Mouse (Mus musculus) heart, postnatal 36 days (tissue): ENCODE measurements around the gene Rnf145. TPM values are rescaled to one million over a fixed set of nuclear protein-coding genes. Genes with fewer than 3 reads are reported as not detected.

Experiments
- DNase-seq, 2 experiments: peaks; one replicate each; pipeline ENCODE4 v3.0.0; 2021 to 2022
- intact Hi-C: fragments of 180-260 bp; cut with DNase I; formaldehyde crosslinking; loops from one replicate; pipeline ENCODE4 v1.15.1; 2025
- total RNA-seq, 2 experiments: library from RNA; stranded (reverse); gene quantifications; 2 replicates each; pipeline ENCODE4 v1.2.3; 2021

Rnf145 gene
- total RNA-seq, 2 experiments from 2014 or later, result 16.5 to 18.5 TPM

DNA sequence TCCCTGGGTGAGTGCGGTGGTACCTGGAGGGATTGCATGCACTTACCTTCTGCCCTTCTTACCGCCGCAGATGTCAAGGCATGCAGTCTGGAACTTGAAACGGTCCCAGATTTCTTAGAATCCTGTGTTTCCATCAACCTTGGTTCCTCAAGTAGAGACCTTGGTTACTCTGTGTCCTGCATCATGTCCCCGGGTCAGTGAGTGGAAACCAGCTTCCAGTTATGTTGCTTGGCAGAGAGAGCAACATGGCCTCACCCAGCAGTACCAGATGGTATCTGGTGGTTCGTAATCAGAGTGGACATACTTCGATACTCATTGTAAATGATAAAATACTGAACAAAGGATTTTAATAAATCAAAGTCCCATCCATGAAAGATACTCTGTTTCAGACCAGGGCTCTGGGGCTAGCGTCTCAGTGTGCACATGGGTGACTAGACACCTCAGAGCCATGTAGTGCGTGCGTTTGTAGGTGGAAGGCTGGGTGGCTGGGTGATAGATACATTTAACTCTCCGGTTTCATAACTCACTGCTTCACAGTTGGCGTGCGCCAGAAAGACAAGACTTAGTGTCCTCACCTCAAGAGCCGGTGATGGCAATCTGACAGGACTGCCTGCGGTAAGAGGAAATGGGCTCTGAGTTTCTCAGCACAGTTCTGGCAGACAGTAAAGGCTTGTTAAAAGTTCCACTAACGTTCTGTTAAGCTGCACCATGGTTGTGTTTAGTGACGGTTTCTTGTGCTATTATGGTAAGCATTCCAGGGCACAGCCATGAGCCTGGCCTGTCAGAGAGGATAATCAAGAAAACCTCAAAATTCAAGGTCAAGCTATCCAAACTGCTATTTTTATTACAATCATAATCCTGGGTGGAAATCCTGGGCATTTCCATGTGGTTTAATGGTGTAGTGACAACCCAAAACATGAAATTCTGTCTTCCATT is 14.3 kb downstream of the Rnf145 start:
- intact Hi-C loops, result no loop called here
- DNase-seq, result no peak

DNA sequence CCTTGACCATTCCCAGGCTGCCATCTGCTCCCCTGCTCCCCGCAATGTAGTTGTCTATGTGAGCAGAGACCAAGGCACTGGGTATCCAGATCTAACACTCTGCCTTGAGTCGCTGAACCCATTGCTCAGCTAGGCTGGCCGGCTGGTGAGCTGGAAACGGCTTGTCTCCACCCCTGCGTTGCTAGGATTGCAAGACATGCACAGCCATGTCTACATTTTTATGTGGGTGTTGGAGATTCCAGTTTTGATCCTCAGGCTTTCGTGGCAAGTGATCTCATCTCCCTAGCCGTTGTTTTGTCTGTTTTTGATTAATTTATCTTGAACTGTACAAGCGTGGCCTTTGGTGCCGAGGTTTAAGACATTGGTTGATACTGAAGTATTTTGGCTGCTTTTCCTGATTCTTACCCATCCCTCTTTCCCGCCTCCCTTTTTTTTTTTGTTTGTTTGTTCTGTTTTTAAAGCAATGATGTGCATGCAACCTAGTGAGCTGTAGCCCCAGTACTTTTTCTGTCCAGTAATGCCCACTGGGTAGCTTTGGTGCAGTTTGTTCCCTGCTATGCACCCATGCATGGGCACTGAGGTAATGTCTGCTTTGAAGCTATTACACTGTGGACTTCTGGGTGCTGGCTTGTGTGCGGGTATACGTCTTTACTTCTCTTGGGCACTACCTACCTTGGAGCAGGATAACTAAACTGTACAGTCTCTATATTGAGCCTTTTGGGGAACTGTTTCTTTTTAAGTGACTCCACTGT is 16.4 kb downstream of the Rnf145 start:
- DNase-seq, result no peak
- intact Hi-C loops, result no loop called here

DNA sequence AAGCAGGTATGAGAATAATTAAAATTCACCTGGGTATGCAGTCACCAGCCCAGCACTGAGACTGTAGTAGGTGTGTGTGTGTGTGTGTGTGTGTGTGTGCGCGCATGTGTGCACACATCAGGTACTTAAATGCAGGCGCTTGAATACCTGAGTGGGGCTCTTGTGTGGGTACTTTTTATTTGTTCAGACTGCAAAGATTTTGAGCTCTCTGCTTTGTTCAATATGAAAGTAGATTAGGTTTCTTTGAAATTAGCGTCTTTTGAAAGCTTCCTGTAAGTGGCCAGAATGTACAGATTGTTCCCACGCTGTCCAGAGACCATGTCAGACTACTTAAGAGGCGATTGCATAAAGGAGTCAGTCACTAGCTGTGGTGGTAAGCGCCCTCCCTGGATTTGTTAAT is 18.6 kb downstream of the Rnf145 start:
- intact Hi-C loops, result no loop called here

DNA sequence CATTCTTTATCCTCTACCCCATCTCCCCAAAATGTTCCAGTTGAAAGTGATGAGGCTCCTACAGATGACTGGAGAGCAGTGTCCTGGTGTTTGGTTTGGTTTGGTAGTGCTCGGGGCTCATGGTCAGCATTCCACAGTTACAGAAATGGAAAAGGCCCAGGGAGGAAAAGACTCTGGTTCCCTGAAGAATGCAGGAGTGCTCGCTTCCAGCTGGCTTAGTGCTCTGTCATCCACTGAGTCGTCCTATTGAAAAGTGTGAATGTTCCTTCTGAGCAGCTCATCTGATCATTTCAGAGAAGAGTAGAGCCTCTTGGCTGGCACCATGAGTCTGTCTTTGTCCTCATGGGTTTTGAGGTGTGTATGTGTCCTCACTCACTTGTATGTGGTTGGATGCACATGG is 19.3 kb downstream of the Rnf145 start:
- intact Hi-C loops, result no loop called here

More for the DNA sequence above, 18.6 kb downstream of the Rnf145 start:
- no peak for DNase-seq

DNA sequence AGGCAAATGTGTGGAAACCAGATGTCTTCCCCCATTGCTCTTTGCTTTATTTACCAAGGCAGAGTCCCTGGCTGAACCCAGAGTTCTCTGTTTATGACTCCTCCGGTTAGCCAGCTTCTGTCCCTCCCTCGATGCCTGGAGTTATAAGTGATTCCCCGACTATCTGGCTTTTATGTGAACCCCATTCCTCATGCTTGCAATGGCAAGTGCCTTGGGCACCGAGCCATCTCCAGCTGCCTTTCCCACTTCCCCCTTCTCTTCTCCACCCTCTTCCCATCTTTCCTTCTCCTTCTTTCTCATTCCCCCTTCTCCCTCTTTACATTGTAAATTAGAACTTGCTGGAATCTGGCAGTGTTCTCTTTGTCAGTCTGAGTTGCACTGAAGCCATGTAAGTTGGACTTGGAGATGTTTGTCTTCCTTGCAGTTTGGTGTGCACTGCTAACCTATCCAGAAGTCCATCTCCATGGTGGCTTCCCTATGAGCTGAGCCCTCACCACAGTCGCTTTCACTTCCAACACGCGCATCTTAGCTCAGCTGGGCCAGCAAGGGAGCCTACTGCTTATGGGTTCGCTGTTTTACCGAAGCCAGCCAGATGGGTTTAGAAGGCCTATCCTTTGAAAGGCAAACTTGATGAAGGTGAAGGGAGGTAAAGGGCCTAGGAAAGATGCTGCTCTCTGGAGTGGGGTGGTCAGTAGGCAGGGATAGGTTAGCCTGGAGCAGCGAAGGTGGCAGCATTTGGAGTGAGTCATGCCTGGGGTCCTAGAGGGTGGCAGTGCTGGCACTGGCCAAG is 19.9 kb downstream of the Rnf145 start:
- DNase-seq, result no peak
- intact Hi-C loops, result no loop called here

More for the DNA sequence above, 19.3 kb downstream of the Rnf145 start:
- DNase-seq, result no peak

DNA sequence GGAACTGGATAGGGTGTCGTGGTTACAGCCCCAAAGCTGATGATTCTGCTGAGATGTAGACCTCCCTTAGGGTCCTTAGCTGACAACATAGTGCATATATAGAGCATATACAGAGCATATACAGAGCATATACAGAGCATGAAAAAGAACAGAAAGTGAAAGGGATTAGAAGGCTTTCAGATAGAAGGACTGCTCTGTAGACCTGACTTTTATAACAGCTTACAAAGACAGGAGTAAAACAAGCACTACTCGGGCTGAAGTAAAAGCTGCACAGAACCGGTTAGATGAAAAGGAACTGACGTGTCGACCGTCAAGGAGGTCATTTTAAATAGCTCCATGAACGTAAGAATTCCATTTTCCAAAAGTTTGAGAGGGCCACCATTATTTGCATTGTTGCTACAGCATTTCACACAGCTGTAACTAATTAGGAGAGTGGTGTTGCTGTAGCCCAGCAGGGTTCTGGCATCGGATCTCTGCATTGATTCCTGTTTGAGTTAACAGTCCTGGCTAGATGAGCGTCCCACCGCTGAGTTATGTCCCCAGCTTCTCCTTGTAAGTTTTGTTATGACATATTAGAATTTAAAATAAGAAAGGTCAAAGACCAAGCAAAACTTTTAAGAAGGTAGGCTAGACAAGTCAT is 20.6 kb downstream of the Rnf145 start:
- intact Hi-C loops, result no loop called here
- no peak for DNase-seq

GRCm38 (mm10) chr11:44540243-44540642 is 21.5 kb downstream of the Rnf145 start:
- no peak for DNase-seq
- intact Hi-C loops, result no loop called here

DNA sequence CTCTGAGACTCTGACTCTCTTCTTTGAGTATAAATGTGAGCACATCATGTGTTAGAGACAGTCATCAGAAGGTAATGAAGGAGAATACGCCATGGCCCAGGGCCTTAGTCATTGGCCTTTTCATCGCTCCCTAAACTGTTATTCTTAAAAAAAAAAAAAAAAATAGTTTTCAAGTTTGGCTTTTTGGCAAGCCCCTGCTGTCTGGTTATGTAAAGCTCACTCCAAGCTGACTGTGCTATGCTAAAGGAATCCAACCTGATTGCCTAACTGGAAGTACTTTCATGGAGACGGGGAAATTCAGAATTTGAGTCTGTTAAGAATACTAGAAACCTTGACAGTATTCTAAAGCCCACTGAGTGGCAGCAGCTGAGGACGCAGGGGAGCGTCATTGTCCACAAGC is 22.5 kb downstream of the Rnf145 start:
- no peak for DNase-seq
- intact Hi-C loops, result no loop called here

- intact Hi-C loops, result no loop called here
- no peak for DNase-seq
Measured at GRCm38 (mm10) chr11:44541813-44542212, 23.0 kb downstream of the Rnf145 start.

GRCm38 (mm10) chr11:44543593-44543992 is 24.8 kb downstream of the Rnf145 start:
- intact Hi-C loops, result no loop called here
- no peak for DNase-seq

GRCm38 (mm10) chr11:44543996-44544395 is 25.2 kb downstream of the Rnf145 start:
- DNase-seq, result no peak
- intact Hi-C loops, result no loop called here

- intact Hi-C loops, result no loop called here
- no peak for DNase-seq
Measured at GRCm38 (mm10) chr11:44545181-44545580, 26.4 kb downstream of the Rnf145 start.

GRCm38 (mm10) chr11:44546250-44546649 is 27.5 kb downstream of the Rnf145 start:
- intact Hi-C loops, result no loop called here
- DNase-seq, result peak; percentile 28 to 53

- intact Hi-C loops, result no loop called here
- DNase-seq, result no peak
Measured at GRCm38 (mm10) chr11:44547651-44548196, 29.0 kb downstream of the Rnf145 start.

GRCm38 (mm10) chr11:44548816-44549215 is 30.1 kb downstream of the Rnf145 start:
- DNase-seq, result no peak

DNA sequence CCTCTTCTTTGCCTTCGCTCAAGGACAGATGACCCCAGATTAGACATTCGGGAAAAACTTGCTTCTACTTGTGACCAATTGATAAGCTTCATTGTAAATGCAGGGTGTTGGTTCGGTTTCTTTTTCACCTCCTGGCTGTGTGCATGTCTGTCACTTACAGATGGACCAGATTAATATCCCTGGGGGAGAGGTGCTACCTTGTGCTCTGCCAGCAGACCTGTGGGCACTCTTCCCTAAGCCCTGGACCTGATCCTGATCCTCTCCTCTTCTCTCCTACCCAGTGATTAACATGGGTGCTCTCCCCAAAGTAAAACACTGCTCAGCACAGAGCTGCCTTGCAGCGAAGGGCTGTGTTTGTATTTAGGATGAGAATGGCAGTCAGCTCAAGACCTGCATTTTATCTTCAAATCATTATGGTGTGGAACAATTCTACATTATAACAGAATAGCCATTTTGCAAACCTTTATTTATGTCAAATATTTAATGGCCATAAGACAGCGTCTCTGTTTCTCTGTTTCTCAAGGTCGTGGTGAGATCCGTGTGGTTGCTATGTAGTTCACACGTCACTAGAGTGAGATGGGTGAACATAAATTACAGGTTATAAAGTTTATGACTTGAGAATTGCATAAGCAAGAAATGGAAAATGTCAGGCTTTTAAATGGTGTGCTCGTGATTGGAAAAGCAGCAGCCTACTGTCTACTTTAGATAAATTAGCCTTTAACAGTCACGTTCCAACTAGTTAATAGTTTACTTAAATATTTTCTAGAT is 30.9 kb downstream of the Rnf145 start:
- DNase-seq, result no peak
- intact Hi-C loops, result no loop called here

More at GRCm38 (mm10) chr11:44548816-44549215, 30.1 kb downstream of the Rnf145 start:
- intact Hi-C loops, result no loop called here

DNA sequence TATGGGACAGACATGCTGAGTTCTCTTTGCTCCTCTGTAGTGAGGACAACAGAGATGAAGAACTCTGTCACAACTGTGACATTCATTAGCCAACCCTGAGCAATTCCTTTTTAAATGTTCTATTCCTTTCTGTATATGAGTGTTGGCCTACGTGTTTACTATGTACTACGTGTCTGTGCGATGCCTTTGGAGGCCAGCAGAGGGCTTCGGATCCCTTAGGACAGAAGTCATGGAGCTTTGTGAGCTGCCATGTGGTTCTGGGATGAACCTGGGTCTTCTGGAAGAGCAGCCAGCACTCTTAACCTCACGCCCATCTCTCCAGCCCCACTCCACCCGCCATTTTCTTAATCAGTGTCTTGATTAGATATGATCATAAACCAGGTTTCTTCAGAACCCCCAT is 32.2 kb downstream of the Rnf145 start:
- no peak for DNase-seq

GRCm38 (mm10) chr11:44554339-44554738 is 35.6 kb downstream of the Rnf145 start:
- intact Hi-C loops, result no loop called here
- DNase-seq, result no peak

More for the DNA sequence above, 32.2 kb downstream of the Rnf145 start:
- intact Hi-C loops, result no loop called here

DNA sequence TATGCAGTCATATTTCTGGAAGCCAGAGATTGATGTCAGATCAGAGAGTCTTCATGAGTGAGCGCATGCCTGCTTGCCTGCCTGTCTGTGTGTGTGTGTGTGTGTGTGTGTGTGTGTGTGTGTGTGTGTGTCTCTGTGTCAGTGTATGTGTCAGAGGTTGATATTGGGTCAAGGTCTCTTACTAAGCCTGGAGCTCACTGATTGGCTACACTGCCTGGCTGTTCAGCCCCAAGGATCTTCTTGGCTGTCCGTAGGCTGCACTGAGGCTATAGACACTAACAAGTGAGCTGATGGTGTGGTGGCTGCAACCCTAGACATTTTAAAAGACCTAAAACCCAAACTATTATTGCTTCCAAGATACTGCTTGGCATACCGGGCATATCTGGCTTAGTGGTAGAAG is 39.8 kb downstream of the Rnf145 start:
- intact Hi-C loops, result no loop called here
- DNase-seq, result no peak
